Mouse (Mus musculus) embryo, embryonic 10 days (tissue): ENCODE data around the gene Cdc42bpa.

ENCODE experiments used
- DNase-seq: peaks from one replicate; pipeline ENCODE4 v3.0.0-alpha.2; 2015; ENCODE audit warnings: low spot score

Gene Cdc42bpa

GRCm38 (mm10) chr1:179959721-179960542 lies at the start of gene Cdc42bpa:
TSS of gene Cdc42bpa (plus strand) at chr1:179960472.
- DNase-seq = peak; percentile 77

GRCm38 (mm10) chr1:179913471-179913870 lies 46.8 kb upstream of the Cdc42bpa start:
- DNase-seq = no peak

- DNase-seq = no peak
Measured at GRCm38 (mm10) chr1:179917036-179917435, 43.2 kb upstream of the Cdc42bpa start.

- no peak for DNase-seq
Measured at GRCm38 (mm10) chr1:179917481-179917880, 42.8 kb upstream of the Cdc42bpa start.

- DNase-seq = no peak
Measured at GRCm38 (mm10) chr1:179919656-179920436, 40.4 kb upstream of the Cdc42bpa start.

- no peak for DNase-seq
Measured at GRCm38 (mm10) chr1:179923661-179924405, 36.4 kb upstream of the Cdc42bpa start.

- DNase-seq = no peak
Measured at GRCm38 (mm10) chr1:179926240-179926639, 34.0 kb upstream of the Cdc42bpa start.

- DNase-seq = no peak
Measured at GRCm38 (mm10) chr1:179927102-179927501, 33.2 kb upstream of the Cdc42bpa start.

GRCm38 (mm10) chr1:179928822-179929221 lies 31.4 kb upstream of the Cdc42bpa start:
- peak; percentile 51 for DNase-seq

- no peak for DNase-seq
Measured at GRCm38 (mm10) chr1:179931247-179931646, 29.0 kb upstream of the Cdc42bpa start.

GRCm38 (mm10) chr1:179934064-179934463 lies 26.2 kb upstream of the Cdc42bpa start:
- no peak for DNase-seq

- DNase-seq = no peak
Measured at GRCm38 (mm10) chr1:179940071-179940786, 20.0 kb upstream of the Cdc42bpa start.

GRCm38 (mm10) chr1:179940787-179941352 lies 19.4 kb upstream of the Cdc42bpa start:
- no peak for DNase-seq

GRCm38 (mm10) chr1:179945017-179945416 lies 15.3 kb upstream of the Cdc42bpa start:
- no peak for DNase-seq

- no peak for DNase-seq
Measured at GRCm38 (mm10) chr1:179946616-179947015, 13.7 kb upstream of the Cdc42bpa start.

GRCm38 (mm10) chr1:179947653-179948052 lies 12.6 kb upstream of the Cdc42bpa start:
- no peak for DNase-seq

- DNase-seq = peak; percentile 25
Measured at GRCm38 (mm10) chr1:179951597-179951996, 8.7 kb upstream of the Cdc42bpa start.

GRCm38 (mm10) chr1:179953251-179953650 lies 7.0 kb upstream of the Cdc42bpa start:
- no peak for DNase-seq

GRCm38 (mm10) chr1:179957431-179957830 lies 2.8 kb upstream of the Cdc42bpa start:
- no peak for DNase-seq

GRCm38 (mm10) chr1:179958871-179959720 lies 1.2 kb upstream of the Cdc42bpa start:
- DNase-seq = peak; percentile 34

GRCm38 (mm10) chr1:179960543-179960876 lies 238 bp downstream of the Cdc42bpa start:
- DNase-seq = no peak
